Mouse (Mus musculus) megakaryocyte, embryonic 14.5 days (primary cell): ENCODE measurements around the gene Armc2.

Source experiments
- FLI1 ChIP-seq: IDR thresholded peaks from 2 replicates; pipeline ENCODE4 v1.6.1; 2012; ENCODE audit warnings: low read length, inconsistent platforms, mixed read lengths
- GATA1 ChIP-seq: IDR thresholded peaks from 3 replicates; pipeline ENCODE4 v1.6.1; 2012; ENCODE audit warnings: mixed read lengths, low read length, inconsistent platforms, borderline replicate concordance

- TF ChIP-seq GATA1 (no peak), FLI1 (no peak)
These were observed 38.4 kb upstream of the Armc2 start for GRCm38 (mm10) chr10:42056486-42057230.
